Mouse (Mus musculus) liver, postnatal 0 days (tissue): Measurements from ENCODE around the gene Rab36.

Source experiments
- CTCF ChIP-seq: sonication (generic); IDR thresholded peaks from 2 replicates; pipeline ENCODE4 v1.5.1; 2016; ENCODE audit warnings: antibody characterized with exemption, low read depth
- EP300 ChIP-seq: IDR thresholded peaks from 2 replicates; pipeline ENCODE4 v1.6.1; 2016; ENCODE audit warnings: antibody characterized with exemption, low read depth, mild to moderate bottlenecking

DNA sequence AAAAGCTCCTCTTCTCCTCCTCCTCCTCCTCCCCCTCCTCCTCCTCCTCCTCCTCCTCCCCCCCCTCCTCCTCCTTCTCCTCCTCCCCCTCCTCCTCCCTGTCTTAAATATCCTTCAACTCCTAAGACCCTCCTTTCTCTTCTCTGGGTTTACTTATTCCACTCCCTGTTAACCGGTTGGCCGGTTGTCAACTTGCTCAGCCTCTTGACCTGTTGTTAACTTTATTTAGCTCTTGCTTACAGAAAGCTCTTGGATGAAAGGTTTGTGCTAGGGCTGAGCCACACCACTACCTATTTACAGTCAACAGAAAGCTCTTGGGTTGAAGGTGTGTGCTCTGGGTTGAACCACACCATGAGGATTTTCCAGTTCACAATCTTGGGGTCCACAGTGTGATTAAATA is 16.6 kb upstream of the Rab36 start:
- no peak for TF ChIP-seq CTCF
- no peak for TF ChIP-seq EP300
